Mouse (Mus musculus): ENCODE data around the gene Osbpl11. TPM values are rescaled to one million over a fixed set of nuclear protein-coding genes. Genes with fewer than 3 reads are reported as not detected.
A peak's percentile ranks its signal among the peaks of the same experiment; 100 is the strongest.
"Not testable (repeated sequence)": the region's sequence is repeated elsewhere in the genome, so short reads cannot be mapped to it uniquely, and the experiment has no call there.

Gene Osbpl11
- polyA plus RNA-seq, 1 experiment from 2014 or later, result 20.3 TPM

GRCm38 (mm10) chr16:33179222-33179621 lies 5.6 kb upstream of the Osbpl11 start:
- H3K9me3 ChIP-seq; H3K27me3 ChIP-seq; H3K4me3 ChIP-seq; H3K4me1 ChIP-seq; ATAC-seq (replicated peaks); H3K4me2 ChIP-seq (replicated peaks); H3K9ac ChIP-seq (replicated peaks); H3K36me3 ChIP-seq; H3K27ac ChIP-seq (replicated peaks): not testable (repeated sequence)
- 91% methylated on average over 10 of the region's 10 CpGs for WGBS

- Histone ChIP-seq H3K4me3 (no peak overlapping the region), H3K36me3 (no peaks in the 10 kb centered on the region), H3K9me3 (no peaks in the 10 kb centered on the region), H3K27ac (replicated peaks) (no peak overlapping the region), H3K27me3 (no peaks in the 10 kb centered on the region), H3K9ac (replicated peaks) (no peak overlapping the region), H3K4me1 (peaks cover 10% of the 10 kb centered on the region; the same call in 1 of the 2 replicates), H3K4me2 (replicated peaks) (no peak overlapping the region)
- no peak for ATAC-seq (replicated peaks)
- 78% methylated on average over 3 of the region's 3 CpGs for WGBS
Observed at GRCm38 (mm10) chr16:33179911-33180310, 5.0 kb upstream of the Osbpl11 start.

- peaks cover 14% of the 10 kb centered on the region for H3K4me1 ChIP-seq
- 70% methylated on average over 3 of the region's 3 CpGs for WGBS
- ATAC-seq (replicated peaks), result no peak
Observed at GRCm38 (mm10) chr16:33180793-33181192, 4.1 kb upstream of the Osbpl11 start.

GRCm38 (mm10) chr16:33185261-33186046 lies 583 bp downstream of the Osbpl11 start:
- peak overlapping the region; percentile 62 for H3K4me3 ChIP-seq
- H3K27me3 ChIP-seq, result no peaks in the 10 kb centered on the region
- under 1% methylated on average over 45 of the region's 59 CpGs for WGBS
- no peaks in the 10 kb centered on the region for H3K36me3 ChIP-seq
- no peaks in the 10 kb centered on the region for H3K9me3 ChIP-seq
- ATAC-seq (replicated peaks), result peak; percentile 80
- H3K9ac ChIP-seq (replicated peaks), result peak overlapping the region; percentile 97
- H3K27ac ChIP-seq (replicated peaks), result peak overlapping the region; percentile 94
- H3K4me2 ChIP-seq (replicated peaks), result peak overlapping the region; percentile 94
- H3K4me1 ChIP-seq, result peaks cover 42% of the 10 kb centered on the region

More at GRCm38 (mm10) chr16:33180793-33181192, 4.1 kb upstream of the Osbpl11 start:
- Histone ChIP-seq H3K27me3 (no peaks in the 10 kb centered on the region), H3K9me3 (no peaks in the 10 kb centered on the region), H3K4me2 (replicated peaks) (no peak overlapping the region), H3K4me3 (no peak overlapping the region), H3K9ac (replicated peaks) (no peak overlapping the region), H3K36me3 (no peaks in the 10 kb centered on the region), H3K27ac (replicated peaks) (no peak overlapping the region)

- Histone ChIP-seq H3K4me2 (replicated peaks) (peak overlapping the region; percentile 94), H3K27me3 (no peaks in the 10 kb centered on the region), H3K9me3 (no peaks in the 10 kb centered on the region), H3K27ac (replicated peaks) (no peak overlapping the region), H3K4me1 (peaks cover 44% of the 10 kb centered on the region), H3K9ac (replicated peaks) (peak overlapping the region; percentile 97), H3K4me3 (peak overlapping the region; percentile 62), H3K36me3 (no peaks in the 10 kb centered on the region)
- no peak for ATAC-seq (replicated peaks)
- 26% methylated on average over 4 of the region's 4 CpGs for WGBS
Observed at GRCm38 (mm10) chr16:33186134-33186533, 1.3 kb downstream of the Osbpl11 start.

GRCm38 (mm10) chr16:33188076-33188475 lies 3.2 kb downstream of the Osbpl11 start:
- Histone ChIP-seq H3K36me3 (no peaks in the 10 kb centered on the region), H3K27me3 (no peaks in the 10 kb centered on the region), H3K9me3 (no peaks in the 10 kb centered on the region), H3K27ac (replicated peaks) (no peak overlapping the region), H3K9ac (replicated peaks) (no peak overlapping the region), H3K4me2 (replicated peaks) (0 out of 2 replicates have a peak overlapping the region, but pooled peaks have one; percentile 12), H3K4me1 (peaks cover 48% of the 10 kb centered on the region), H3K4me3 (no peak overlapping the region)
- no peak for ATAC-seq (replicated peaks)
- WGBS, result 26% methylated on average over 3 of the region's 3 CpGs

GRCm38 (mm10) chr16:33191671-33192091 lies 6.8 kb downstream of the Osbpl11 start:
- Histone ChIP-seq H3K4me2 (replicated peaks) (no peak overlapping the region), H3K4me3 (no peak overlapping the region), H3K4me1 (peaks cover 45% of the 10 kb centered on the region), H3K36me3 (0 out of 2 replicates have a peak, but pooled peaks cover 5% of the 10 kb centered on the region), H3K27me3 (no peaks in the 10 kb centered on the region), H3K9me3 (no peaks in the 10 kb centered on the region), H3K27ac (replicated peaks) (no peak overlapping the region), H3K9ac (replicated peaks) (no peak overlapping the region)
- no peak for ATAC-seq (replicated peaks)
- 86% methylated on average over 2 of the region's 2 CpGs for WGBS

- Histone ChIP-seq H3K9ac (replicated peaks) (no peak overlapping the region), H3K36me3 (0 out of 2 replicates have a peak, but pooled peaks cover 5% of the 10 kb centered on the region), H3K27me3 (no peaks in the 10 kb centered on the region), H3K4me3 (no peak overlapping the region), H3K4me1 (peaks cover 39% of the 10 kb centered on the region), H3K4me2 (replicated peaks) (no peak overlapping the region), H3K9me3 (no peaks in the 10 kb centered on the region), H3K27ac (replicated peaks) (no peak overlapping the region)
- WGBS, result 64% methylated on average over 2 of the region's 2 CpGs
- ATAC-seq (replicated peaks), result no peak
Observed at GRCm38 (mm10) chr16:33192280-33192679, 7.4 kb downstream of the Osbpl11 start.

GRCm38 (mm10) chr16:33193649-33194048 lies 8.8 kb downstream of the Osbpl11 start:
- no peak overlapping the region for H3K27ac ChIP-seq (replicated peaks)
- 37% methylated on average over 2 of the region's 2 CpGs for WGBS
- no peak overlapping the region for H3K9ac ChIP-seq (replicated peaks)
- H3K36me3 ChIP-seq, result 0 out of 2 replicates have a peak, but pooled peaks cover 5% of the 10 kb centered on the region
- no peak overlapping the region for H3K4me3 ChIP-seq
- no peaks in the 10 kb centered on the region for H3K9me3 ChIP-seq
- 0 out of 2 replicates have a peak, but pooled peaks have one; percentile 41 for ATAC-seq (replicated peaks)
- H3K4me1 ChIP-seq, result peaks cover 27% of the 10 kb centered on the region; the same call in 1 of the 2 replicates
- H3K27me3 ChIP-seq, result no peaks in the 10 kb centered on the region
- H3K4me2 ChIP-seq (replicated peaks), result no peak overlapping the region

GRCm38 (mm10) chr16:33195686-33196313 lies 10.9 kb downstream of the Osbpl11 start:
- peaks cover 14% of the 10 kb centered on the region; the same call in 1 of the 2 replicates for H3K4me1 ChIP-seq
- no peaks in the 10 kb centered on the region for H3K27me3 ChIP-seq
- no peak for ATAC-seq (replicated peaks)
- H3K36me3 ChIP-seq, result peaks cover 5% of the 10 kb centered on the region; the same call in 1 of the 2 replicates
- H3K27ac ChIP-seq (replicated peaks), result no peak overlapping the region
- no peaks in the 10 kb centered on the region for H3K9me3 ChIP-seq
- WGBS, result 47% methylated on average over 3 of the region's 5 CpGs
- no peak overlapping the region for H3K9ac ChIP-seq (replicated peaks)
- H3K4me2 ChIP-seq (replicated peaks), result no peak overlapping the region
- H3K4me3 ChIP-seq, result no peak overlapping the region

GRCm38 (mm10) chr16:33196578-33196977 lies 11.7 kb downstream of the Osbpl11 start:
- 91% methylated on average over 6 of the region's 6 CpGs for WGBS
- H3K9me3 ChIP-seq, result no peaks in the 10 kb centered on the region
- peaks cover 13% of the 10 kb centered on the region; the same call in 1 of the 2 replicates for H3K36me3 ChIP-seq
- H3K27me3 ChIP-seq, result no peaks in the 10 kb centered on the region
- no peak overlapping the region for H3K27ac ChIP-seq (replicated peaks)
- H3K4me2 ChIP-seq (replicated peaks), result no peak overlapping the region
- H3K4me1 ChIP-seq, result peaks cover 11% of the 10 kb centered on the region; the same call in 1 of the 2 replicates
- H3K4me3 ChIP-seq, result no peak overlapping the region
- H3K9ac ChIP-seq (replicated peaks), result no peak overlapping the region
- ATAC-seq (replicated peaks), result no peak

GRCm38 (mm10) chr16:33200589-33200988 lies 15.7 kb downstream of the Osbpl11 start:
- Histone ChIP-seq H3K27ac (replicated peaks) (no peak overlapping the region), H3K36me3 (peaks cover 15% of the 10 kb centered on the region), H3K9me3 (no peaks in the 10 kb centered on the region), H3K4me3 (no peak overlapping the region), H3K9ac (replicated peaks) (no peak overlapping the region), H3K27me3 (no peaks in the 10 kb centered on the region), H3K4me2 (replicated peaks) (no peak overlapping the region), H3K4me1 (0 out of 2 replicates have a peak, but pooled peaks cover 3% of the 10 kb centered on the region)
- WGBS, result 97% methylated on average over 8 of the region's 8 CpGs
- ATAC-seq (replicated peaks), result no peak

Measured in forebrain, embryonic 15.5 days (tissue).